Mouse (Mus musculus) lung, postnatal 0 days (tissue): ENCODE data around the gene Mrpl4. TPM values are rescaled to one million over a fixed set of nuclear protein-coding genes. Genes with fewer than 3 reads are reported as not detected.
A peak's percentile ranks its signal among the peaks of the same experiment; 100 is the strongest.

Source experiments
- ATAC-seq: fragments of 200-750 bp; cut with Nextera tagmentation; 2 replicates; pipeline ENCODE4 v1.8.0; 2017; ENCODE audit warnings: moderate library complexity
- DNase-seq: peaks from one replicate; pipeline ENCODE4 v3.0.0-alpha.2; 2016; ENCODE audit warnings: low spot score
- H3K27ac ChIP-seq: fragments of 300-500 bp; sonication (generic); 2 replicates; pipeline ENCODE4 v1.5.1; 2014; ENCODE audit warnings: antibody characterized with exemption, mild to moderate bottlenecking, low read length, mixed read lengths
- H3K27me3 ChIP-seq: fragments of 300-500 bp; sonication (generic); replicated peaks from 2 replicates; pipeline ENCODE4 v1.6.1; 2014; ENCODE audit warnings: low read length, mixed read lengths; ENCODE audit not compliant: insufficient read depth
- H3K36me3 ChIP-seq: fragments of 300-500 bp; sonication (generic); 2 replicates; pipeline ENCODE4 v1.6.1; 2014; ENCODE audit warnings: low read length, mixed read lengths; ENCODE audit not compliant: insufficient read depth
- H3K4me1 ChIP-seq: fragments of 300-500 bp; sonication (generic); 2 replicates; pipeline ENCODE4 v1.6.1; 2014; ENCODE audit warnings: antibody characterized with exemption, low read depth, low read length, mixed read lengths; ENCODE audit not compliant: insufficient read depth
- H3K4me2 ChIP-seq: fragments of 300-500 bp; sonication (generic); replicated peaks from 2 replicates; pipeline ENCODE4 v1.6.1; 2014; ENCODE audit warnings: low read depth, mild to moderate bottlenecking, low read length, moderate library complexity, mixed read lengths
- H3K4me3 ChIP-seq: fragments of 300-500 bp; sonication (generic); 2 replicates; pipeline ENCODE4 v1.5.1; 2014; ENCODE audit warnings: low read depth, low read length
- H3K9ac ChIP-seq: fragments of 300-500 bp; sonication (generic); replicated peaks from 2 replicates; pipeline ENCODE4 v1.6.1; 2014; ENCODE audit warnings: low read depth, mild to moderate bottlenecking
- H3K9me3 ChIP-seq: fragments of 300-500 bp; sonication (generic); 2 replicates; pipeline ENCODE4 v1.6.1; 2016; ENCODE audit warnings: low read length, mixed read lengths
- CTCF ChIP-seq: IDR thresholded peaks from 2 replicates; pipeline ENCODE4 v1.5.1; 2016; ENCODE audit warnings: antibody characterized with exemption, mild to moderate bottlenecking
- EP300 ChIP-seq: IDR thresholded peaks from 2 replicates; pipeline ENCODE4 v1.6.1; 2016; ENCODE audit warnings: antibody characterized with exemption, mild to moderate bottlenecking, control low read depth
- WGBS: fragments of 180-500 bp; shearing (Covaris S2); extraction: QIAGEN DNeasy Blood & Tissue Kit; methylation state at CpG from one replicate; pipeline ENCODE4 v1.1.7; 2014; 5-methylcytosine and 5-hydroxymethylcytosine counted together
- polyA plus RNA-seq: library from polyadenylated mRNA; unstranded; fragments of >200 nt; fragmentation: Nextera tagmentation; extraction: Ambion mirVana; gene quantifications from 2 replicates; pipeline ENCODE4 v1.2.1, GENCODE M21; 2015

Gene Mrpl4
- polyA plus RNA-seq, 1 experiment from 2014 or later: 125 TPM

DNA sequence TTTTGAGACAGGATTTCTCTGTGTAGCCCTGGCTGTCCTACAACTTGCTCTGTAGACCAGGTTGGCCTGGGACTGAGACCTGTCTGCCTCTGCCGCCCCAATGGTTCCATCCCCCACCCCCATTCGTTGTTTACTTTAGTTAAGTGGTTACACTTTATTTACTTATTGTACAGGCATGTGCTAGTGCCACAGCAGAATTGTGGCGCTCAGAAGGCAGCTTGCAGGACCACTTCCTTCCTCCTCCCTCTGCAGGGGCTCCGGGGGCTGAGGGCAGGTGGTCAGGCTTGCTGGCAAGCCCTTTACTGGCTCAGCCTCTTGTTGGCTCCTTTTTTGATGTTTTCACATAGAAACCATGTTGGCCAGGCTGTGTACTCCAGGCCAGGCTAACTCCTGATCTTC is 14.6 kb downstream of the Mrpl4 start:
- Histone ChIP-seq H3K4me3 (peak overlapping the region; percentile 45), H3K27me3 (no peaks in the 10 kb centered on the region), H3K9ac (no peak overlapping the region; the same call in 1 of the 2 replicates), H3K9me3 (no peaks in the 10 kb centered on the region), H3K27ac (peak overlapping the region; percentile 74), H3K36me3 (0 out of 2 replicates have a peak, but pooled peaks cover 8% of the 10 kb centered on the region), H3K4me2 (peak overlapping the region; percentile 65), H3K4me1 (peaks cover 23% of the 10 kb centered on the region)
- ATAC-seq: no peak
- TF ChIP-seq CTCF (no peak), EP300 (no peak)
- WGBS: 14% methylated on average over 4 of the region's 4 CpGs
- DNase-seq: no peak

DNA sequence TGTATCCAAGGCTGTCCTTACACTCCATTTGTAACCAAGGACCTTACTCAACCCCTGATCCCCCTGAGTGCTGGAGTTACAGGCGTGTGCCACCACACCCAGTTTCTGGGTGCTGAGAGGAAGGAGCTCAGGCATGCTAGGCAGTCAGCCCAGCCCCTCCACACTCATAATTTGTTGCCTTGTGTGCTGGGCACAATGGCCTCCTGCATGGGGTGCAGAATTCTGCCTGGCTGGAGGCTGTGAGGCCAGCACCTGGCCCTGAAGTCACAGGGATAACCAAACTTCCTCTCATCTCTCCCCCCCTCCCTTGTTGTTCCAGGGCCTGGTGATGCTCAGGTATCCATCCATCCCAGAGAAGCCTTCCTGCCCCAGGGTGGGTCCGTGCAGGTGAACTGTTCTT is 16.1 kb downstream of the Mrpl4 start:
- no peak for DNase-seq
- no peak overlapping the region for H3K4me3 ChIP-seq
- TF ChIP-seq EP300 (no peak), CTCF (no peak)
- peaks cover 23% of the 10 kb centered on the region for H3K4me1 ChIP-seq
- H3K36me3 ChIP-seq: 0 out of 2 replicates have a peak, but pooled peaks cover 8% of the 10 kb centered on the region
- H3K4me2 ChIP-seq: peak overlapping the region; percentile 17; the same call in 1 of the 2 replicates
- 48% methylated on average over 2 of the region's 2 CpGs for WGBS
- ATAC-seq: 0 out of 2 replicates have a peak, but pooled peaks have one; percentile 12
- H3K27me3 ChIP-seq: no peaks in the 10 kb centered on the region
- no peak overlapping the region for H3K9ac ChIP-seq
- no peaks in the 10 kb centered on the region for H3K9me3 ChIP-seq
- 0 out of 2 replicates have a peak overlapping the region, but pooled peaks have one; percentile 20 for H3K27ac ChIP-seq

DNA sequence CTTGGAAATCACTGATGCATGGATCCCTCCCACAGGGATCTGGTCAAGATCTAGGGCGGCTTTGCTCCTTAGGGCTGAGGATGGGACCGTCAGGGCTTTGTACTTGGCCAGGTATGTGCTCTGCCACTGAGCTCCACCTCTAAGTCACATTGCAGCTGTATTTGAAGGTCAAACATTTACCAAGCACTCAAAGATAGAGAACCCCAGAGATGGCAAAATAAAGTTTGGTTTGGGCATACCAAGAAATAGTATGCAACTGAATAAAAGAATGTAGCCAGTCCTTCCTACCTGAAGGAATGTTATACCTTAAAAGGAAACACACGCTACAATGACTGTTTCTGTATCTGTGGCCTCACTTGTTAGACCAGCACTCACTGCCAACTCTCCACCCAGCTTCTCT is 18.8 kb downstream of the Mrpl4 start:
- DNase-seq: peak; percentile 64
- 61% methylated on average over 3 of the region's 3 CpGs for WGBS
- peaks cover 10% of the 10 kb centered on the region for H3K4me1 ChIP-seq
- H3K27me3 ChIP-seq: no peaks in the 10 kb centered on the region
- peak; percentile 30; the same call in 1 of the 2 replicates for ATAC-seq
- H3K4me3 ChIP-seq: no peak overlapping the region
- 0 out of 2 replicates have a peak, but pooled peaks cover 8% of the 10 kb centered on the region for H3K36me3 ChIP-seq
- no peak overlapping the region for H3K9ac ChIP-seq
- H3K4me2 ChIP-seq: no peak overlapping the region
- no peaks in the 10 kb centered on the region for H3K9me3 ChIP-seq
- H3K27ac ChIP-seq: peak overlapping the region; percentile 87
- peak; percentile 90 for TF ChIP-seq EP300
- TF ChIP-seq CTCF: no peak

DNA sequence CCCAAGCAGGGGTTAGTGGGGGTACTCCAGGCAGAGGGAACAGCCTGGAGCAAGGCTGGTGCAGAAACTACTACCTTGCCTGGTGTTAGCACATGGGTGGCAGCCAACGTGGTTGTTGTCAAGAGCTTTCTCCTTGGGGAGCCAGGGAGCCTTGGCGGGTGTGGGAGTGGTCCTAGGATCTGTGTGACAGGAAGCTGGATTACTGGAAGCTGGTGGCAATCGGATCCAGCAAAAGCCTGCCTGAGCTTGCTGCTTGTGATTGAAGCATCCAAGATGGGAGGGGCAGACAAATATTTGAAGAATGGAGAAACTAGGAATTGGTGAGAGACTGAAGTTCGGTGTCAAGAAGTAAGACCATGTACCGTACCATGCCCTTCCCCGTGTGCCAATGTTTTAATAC is 19.8 kb downstream of the Mrpl4 start:
- H3K27ac ChIP-seq: peak overlapping the region; percentile 87
- 0 out of 2 replicates have a peak, but pooled peaks cover 2% of the 10 kb centered on the region for H3K27me3 ChIP-seq
- 42% methylated on average over 6 of the region's 6 CpGs for WGBS
- ATAC-seq (peak; percentile 30), DNase-seq (peak; percentile 81)
- H3K9me3 ChIP-seq: no peaks in the 10 kb centered on the region
- H3K4me2 ChIP-seq: no peak overlapping the region
- TF ChIP-seq CTCF (no peak), EP300 (peak; percentile 77)
- peaks cover 7% of the 10 kb centered on the region for H3K4me1 ChIP-seq
- no peak overlapping the region for H3K4me3 ChIP-seq
- no peak overlapping the region for H3K9ac ChIP-seq
- H3K36me3 ChIP-seq: 0 out of 2 replicates have a peak, but pooled peaks cover 8% of the 10 kb centered on the region

DNA sequence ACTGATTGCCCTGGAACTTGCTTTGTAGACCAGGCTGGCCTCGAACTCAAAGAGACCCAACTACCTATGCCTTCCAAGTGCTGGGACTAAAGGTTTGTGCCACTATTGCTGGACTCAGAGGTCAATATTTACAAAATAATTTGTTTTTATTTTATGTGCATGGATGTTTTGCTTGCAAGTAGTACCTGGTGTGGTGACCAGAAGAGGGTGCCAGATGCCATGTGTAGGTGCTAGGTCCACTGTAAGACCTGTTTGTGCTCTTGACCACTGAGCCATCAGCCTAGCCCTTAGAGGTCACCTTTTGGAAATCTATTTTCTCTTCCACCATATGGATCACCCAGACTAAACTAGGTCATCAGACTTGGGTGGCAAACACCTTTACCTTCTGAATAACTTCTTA is 20.2 kb downstream of the Mrpl4 start:
- TF ChIP-seq CTCF (peak; percentile 38), EP300 (no peak)
- no peak overlapping the region for H3K4me3 ChIP-seq
- no peak for DNase-seq
- H3K27me3 ChIP-seq: 0 out of 2 replicates have a peak, but pooled peaks cover 2% of the 10 kb centered on the region
- no peak for ATAC-seq
- H3K9me3 ChIP-seq: no peaks in the 10 kb centered on the region
- H3K4me1 ChIP-seq: 0 out of 2 replicates have a peak, but pooled peaks cover 4% of the 10 kb centered on the region
- H3K36me3 ChIP-seq: 0 out of 2 replicates have a peak, but pooled peaks cover 8% of the 10 kb centered on the region
- no peak overlapping the region for H3K4me2 ChIP-seq
- H3K27ac ChIP-seq: peak overlapping the region; percentile 87
- WGBS: 73% methylated on average over 1 of the region's 1 CpGs
- no peak overlapping the region for H3K9ac ChIP-seq

DNA sequence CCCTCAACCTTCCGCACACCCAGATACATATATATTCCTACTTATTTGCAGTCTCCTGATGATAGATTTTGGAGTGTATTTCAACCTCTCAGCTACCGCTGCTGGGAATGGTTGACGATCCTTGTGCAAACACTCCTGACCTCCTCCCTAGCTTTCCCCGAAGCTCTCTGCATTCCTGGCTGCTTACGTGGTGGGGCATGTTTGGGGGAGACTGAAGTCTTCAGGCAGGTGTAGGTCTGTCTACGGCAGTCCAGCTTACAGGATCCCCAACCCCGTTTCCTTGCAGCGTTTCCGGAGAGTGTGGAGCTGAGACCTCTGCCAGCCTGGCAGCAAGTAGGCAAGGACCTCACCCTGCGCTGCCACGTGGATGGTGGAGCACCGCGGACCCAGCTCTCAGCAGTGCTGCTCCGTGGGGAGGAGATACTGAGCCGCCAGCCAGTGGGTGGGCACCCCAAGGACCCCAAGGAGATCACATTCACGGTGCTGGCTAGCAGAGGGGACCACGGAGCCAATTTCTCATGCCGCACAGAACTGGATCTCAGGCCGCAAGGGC is 22.8 kb downstream of the Mrpl4 start:
- Histone ChIP-seq H3K4me2 (peak overlapping the region; percentile 55), H3K27ac (peak overlapping the region; percentile 97), H3K36me3 (0 out of 2 replicates have a peak, but pooled peaks cover 9% of the 10 kb centered on the region), H3K4me3 (peak overlapping the region; percentile 38), H3K4me1 (0 out of 2 replicates have a peak, but pooled peaks cover 7% of the 10 kb centered on the region), H3K9me3 (no peaks in the 10 kb centered on the region), H3K9ac (peak overlapping the region; percentile 69), H3K27me3 (0 out of 2 replicates have a peak, but pooled peaks cover 2% of the 10 kb centered on the region)
- ATAC-seq (peak; percentile 84), DNase-seq (peak; percentile 95)
- TF ChIP-seq CTCF (no peak), EP300 (peak; percentile 99)
- WGBS: 50% methylated on average over 19 of the region's 19 CpGs
